ENCODE assay signal across 8 mouse cellular contexts in the genomic region with DNA sequence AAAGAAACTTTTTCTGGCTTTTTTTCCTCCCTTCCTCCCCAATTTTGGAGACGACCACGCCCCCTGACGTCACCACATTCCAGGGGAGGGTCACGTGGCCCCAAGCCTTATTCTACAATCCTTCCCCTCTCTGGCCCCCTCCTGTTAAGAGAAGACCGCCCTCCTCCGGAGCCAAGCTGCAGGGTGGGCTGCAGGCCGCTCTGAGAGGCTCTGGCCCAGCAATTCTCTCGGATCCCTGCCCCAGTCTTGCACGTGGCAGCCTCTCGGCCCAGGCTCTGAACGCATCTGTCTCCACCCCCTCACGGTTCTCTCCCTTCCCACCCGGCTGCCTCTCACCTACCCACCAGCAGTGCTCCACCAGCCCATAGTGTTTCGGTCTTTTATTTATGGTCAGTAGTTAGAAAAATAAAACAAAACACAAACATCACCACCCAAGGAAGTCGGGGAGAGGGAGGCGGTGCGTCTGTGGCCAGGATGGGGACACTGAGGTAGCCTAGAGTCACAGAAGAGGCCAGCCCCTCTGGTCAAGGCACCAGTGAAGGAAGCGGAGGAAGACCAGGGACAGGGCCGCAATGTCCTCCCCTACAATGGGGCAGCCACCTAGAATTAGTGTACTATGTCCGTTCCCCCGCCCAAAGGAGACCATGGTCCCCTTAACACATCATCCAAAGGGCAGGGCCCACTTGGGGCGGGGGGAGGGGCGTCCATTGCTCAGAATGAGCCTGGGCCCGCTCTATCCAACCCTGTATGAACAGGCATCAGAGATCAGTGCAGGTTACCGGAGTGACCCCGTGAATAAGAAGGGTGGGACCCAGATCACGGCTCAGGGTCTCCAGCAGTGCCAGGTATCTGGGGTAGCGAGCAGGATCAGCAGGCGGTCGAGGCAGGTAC. TPM values are rescaled to one million over a fixed set of nuclear protein-coding genes. Genes with fewer than 3 reads are reported as not detected.
A peak's percentile ranks its signal among the peaks of the same experiment; 100 is the strongest.
DNase-seq lines count a peak whose midpoint lies in the region; ATAC-seq and TF ChIP-seq lines count a peak whose summit lies in the region.

A gene (minus strand): TSS at position 212 of the 891 bp plus-strand sequence.

- no peak for TF ChIP-seq CTCF in ES-Bruce4 (IDR thresholded peaks at IDR 0.05; ENCODE audit: low read depth, low read length)
- TF ChIP-seq CTCF in kidney, postnatal 0 days (IDR thresholded peaks at IDR 0.05; ENCODE audit: low read depth): peak; percentile 53

- peak; percentile 35; the same call in 1 of the 2 replicates for TF ChIP-seq EP300 in ES-Bruce4 (IDR thresholded peaks at IDR 0.05; ENCODE audit: insufficient read depth, low read depth, low read length)

- peaks cover 11% of the 10 kb centered on the region for H3K36me3 ChIP-seq in ES-Bruce4 (ENCODE audit: control insufficient read depth, insufficient read depth, low read length, poor library complexity, severe bottlenecking)
- H3K36me3 ChIP-seq in forebrain, embryonic 10.5 days (replicated peaks): peaks cover 56% of the 10 kb centered on the region
- peaks cover 27% of the 10 kb centered on the region for H3K36me3 ChIP-seq in heart, embryonic 15.5 days
- peaks cover 19% of the 10 kb centered on the region for H3K36me3 ChIP-seq in kidney, postnatal 0 days (ENCODE audit: insufficient read depth, low read length)
- H3K36me3 ChIP-seq in lung, embryonic 15.5 days: peaks cover 30% of the 10 kb centered on the region

- no peaks in the 10 kb centered on the region for H3K9me3 ChIP-seq in ES-Bruce4 (replicated peaks; ENCODE audit: control insufficient read depth, insufficient read depth, low read length, poor library complexity, severe bottlenecking)
- H3K9me3 ChIP-seq in forebrain, embryonic 10.5 days: no peaks in the 10 kb centered on the region
- no peaks in the 10 kb centered on the region for H3K9me3 ChIP-seq in heart, embryonic 15.5 days (replicated peaks)
- H3K9me3 ChIP-seq in kidney, postnatal 0 days (replicated peaks; ENCODE audit: low read length): no peaks in the 10 kb centered on the region
- no peaks in the 10 kb centered on the region for H3K9me3 ChIP-seq in lung, embryonic 15.5 days

- peak; percentile 89 for ATAC-seq in heart, embryonic 15.5 days (replicated peaks; ENCODE audit: insufficient number of reproducible peaks, insufficient read depth, low FRiP score, low read depth)
- ATAC-seq in kidney, postnatal 0 days (replicated peaks; ENCODE audit: low FRiP score, low read depth): peak; percentile 89
- ATAC-seq in lung, embryonic 15.5 days (ENCODE audit: borderline replicate concordance, extremely low read depth, low FRiP score, low TSS enrichment): peak; percentile 93
- ATAC-seq in monocyte, adult 5-6 weeks (replicated peaks; ENCODE audit: insufficient number of reproducible peaks, low FRiP score, low TSS enrichment, poor library complexity, severe bottlenecking): no peak

- peak; percentile 91 to 93 for DNase-seq in adrenal gland, adult 18-20 months (ENCODE audit: low spot score in 2 of 2)
- DNase-seq in forebrain, embryonic 10.5 days (ENCODE audit: extremely low spot score, low spot score): peak; percentile 94
- peak; percentile 98 for DNase-seq in kidney, postnatal 0 days (ENCODE audit: low spot score)
- DNase-seq in ovary, postnatal 36 days (ENCODE audit: low spot score): peak; percentile 90

- peak within 1 kb of the TSS; percentile 81 for H3K9ac ChIP-seq in ES-Bruce4 (ENCODE audit: low read depth, poor library complexity, severe bottlenecking)
- H3K9ac ChIP-seq in heart, embryonic 15.5 days: peak within 1 kb of the TSS; percentile 96
- peak within 1 kb of the TSS; percentile 85 for H3K9ac ChIP-seq in kidney, postnatal 0 days (ENCODE audit: low read depth, low read length)
- peak within 1 kb of the TSS; percentile 93 for H3K9ac ChIP-seq in lung, embryonic 15.5 days

- WGBS in forebrain, embryonic 10.5 days: 9% methylated on average over 30 of the region's 30 CpGs
- 24% methylated on average over 30 of the region's 30 CpGs for WGBS in heart, embryonic 15.5 days
- 17% methylated on average over 30 of the region's 30 CpGs for WGBS in kidney, postnatal 0 days
- 15% methylated on average over 30 of the region's 30 CpGs for WGBS in lung, embryonic 15.5 days

- no peaks in the 10 kb centered on the region for H3K27me3 ChIP-seq in ES-Bruce4 (ENCODE audit: control insufficient read depth, insufficient read depth, low read length, poor library complexity, severe bottlenecking)
- H3K27me3 ChIP-seq in forebrain, embryonic 10.5 days (ENCODE audit: poor library complexity, severe bottlenecking): 0 out of 2 replicates have a peak, but pooled peaks cover 6% of the 10 kb centered on the region
- H3K27me3 ChIP-seq in heart, embryonic 15.5 days: no peaks in the 10 kb centered on the region
- H3K27me3 ChIP-seq in kidney, postnatal 0 days (ENCODE audit: insufficient read depth, low read length): no peaks in the 10 kb centered on the region
- H3K27me3 ChIP-seq in lung, embryonic 15.5 days: no peaks in the 10 kb centered on the region

- peaks cover 5% of the 10 kb centered on the region for H3K4me1 ChIP-seq in ES-Bruce4 (ENCODE audit: control insufficient read depth, insufficient read depth, low read length)
- peaks cover 44% of the 10 kb centered on the region for H3K4me1 ChIP-seq in forebrain, embryonic 10.5 days
- peaks cover 38% of the 10 kb centered on the region for H3K4me1 ChIP-seq in heart, embryonic 15.5 days (replicated peaks)
- peaks cover 26% of the 10 kb centered on the region for H3K4me1 ChIP-seq in kidney, postnatal 0 days (replicated peaks; ENCODE audit: insufficient read depth, low read length)
- H3K4me1 ChIP-seq in lung, embryonic 15.5 days: peaks cover 36% of the 10 kb centered on the region

- peak within 1 kb of the TSS; percentile 80 for H3K4me3 ChIP-seq in ES-Bruce4 (ENCODE audit: low read depth, low read length)
- H3K4me3 ChIP-seq in forebrain, embryonic 10.5 days: peak within 1 kb of the TSS; percentile 74
- peak within 1 kb of the TSS; percentile 82 for H3K4me3 ChIP-seq in heart, embryonic 15.5 days
- H3K4me3 ChIP-seq in kidney, postnatal 0 days (replicated peaks; ENCODE audit: low read depth, low read length): peak within 1 kb of the TSS; percentile 78
- peak within 1 kb of the TSS; percentile 81 for H3K4me3 ChIP-seq in lung, embryonic 15.5 days

- H3K4me2 ChIP-seq in heart, embryonic 15.5 days: peak within 1 kb of the TSS; percentile 92
- H3K4me2 ChIP-seq in kidney, postnatal 0 days (ENCODE audit: low read length): peak within 1 kb of the TSS; percentile 96
- peak within 1 kb of the TSS; percentile 82 for H3K4me2 ChIP-seq in lung, embryonic 15.5 days

- H3K27ac ChIP-seq in ES-Bruce4 (ENCODE audit: insufficient read depth, low read length): peak within 1 kb of the TSS; percentile 48
- peak within 1 kb of the TSS; percentile 96 for H3K27ac ChIP-seq in forebrain, embryonic 10.5 days
- H3K27ac ChIP-seq in heart, embryonic 15.5 days: peak within 1 kb of the TSS; percentile 94
- H3K27ac ChIP-seq in kidney, postnatal 0 days: peak within 1 kb of the TSS; percentile 97
- H3K27ac ChIP-seq in lung, embryonic 15.5 days: peak within 1 kb of the TSS; percentile 95

- TF ChIP-seq POLR2A in ES-Bruce4 (IDR thresholded peaks at IDR 0.05; ENCODE audit: insufficient read depth, low read length): no peak

RNA-seq across cellular contexts. Expression of the gene that starts here (rescaled TPM):
- 22.2 and 23.2 TPM in 2 replicates for polyA plus RNA-seq in ES-Bruce4 (2011; ENCODE audit: insufficient read depth, insufficient read length, low read depth, missing spikeins)
- 10 to 100 TPM; 30.1 to 39.4 TPM for total RNA-seq in adrenal gland, adult 18-20 months (2021)
- polyA plus RNA-seq in forebrain, embryonic 10.5 days (2016; fragmentation: Nextera tagmentation; extraction: Ambion mirVana): 70.3 and 73.0 TPM in 2 replicates
- polyA plus RNA-seq in heart, embryonic 15.5 days (2015; fragmentation: Nextera tagmentation; extraction: Ambion mirVana): 37.7 and 53.3 TPM in 2 replicates
- polyA plus RNA-seq in kidney, postnatal 0 days (2015; fragmentation: Nextera tagmentation; extraction: Ambion mirVana): 74.8 and 75.6 TPM in 2 replicates
- 95.9 and 96.3 TPM in 2 replicates for polyA plus RNA-seq in lung, embryonic 15.5 days (2015; fragmentation: Nextera tagmentation; extraction: Ambion mirVana)
- 2.7 to 4.0 TPM (median 3.2 TPM) in 3 replicates for total RNA-seq in monocyte, adult 5-6 weeks (2017)
